Mouse (Mus musculus): Measurements from ENCODE around the gene G530012D18Rik. TPM values are rescaled to one million over a fixed set of nuclear protein-coding genes. Genes with fewer than 3 reads are reported as not detected.

G530012D18Rik gene
- polyA plus RNA-seq, 1 experiment from 2014 or later, result not detected

Other genes with a start within 250 kb of the G530012D18Rik start
- 2.4 and 3.4 TPM in 2 replicates for gene Sp110, start 23.1 kb downstream of the G530012D18Rik start, polyA plus RNA-seq (2015; fragmentation: Nextera tagmentation; extraction: Ambion mirVana)
- 1.4 and 2.6 TPM in 2 replicates for gene Sp140, start 24.7 kb downstream of the G530012D18Rik start, polyA plus RNA-seq (2015; fragmentation: Nextera tagmentation; extraction: Ambion mirVana)
- gene Sp100, start 74.3 kb downstream of the G530012D18Rik start, polyA plus RNA-seq (2015; fragmentation: Nextera tagmentation; extraction: Ambion mirVana), result 3.9 and 4.2 TPM in 2 replicates
- 1.4 and 1.7 TPM in 2 replicates for gene A630001G21Rik, start 203.0 kb downstream of the G530012D18Rik start, polyA plus RNA-seq (2015; fragmentation: Nextera tagmentation; extraction: Ambion mirVana)
- 30.6 and 31.4 TPM in 2 replicates for gene Cab39, start 217.8 kb downstream of the G530012D18Rik start, polyA plus RNA-seq (2015; fragmentation: Nextera tagmentation; extraction: Ambion mirVana)

All from stomach, embryonic 15.5 days (tissue).